Mouse (Mus musculus): Measurements from ENCODE around the gene Fars2. TPM values are rescaled to one million over a fixed set of nuclear protein-coding genes. Genes with fewer than 3 reads are reported as not detected.

The Fars2 gene
- polyA plus RNA-seq, 1 experiment from 2014 or later, result 31.2 TPM

GRCm38 (mm10) chr13:36730341-36730761 is 613.1 kb downstream of the Fars2 start:
- 2% methylated on average over 14 of the region's 14 CpGs for WGBS
- Histone ChIP-seq H3K4me2 (replicated peaks) (peak overlapping the region; percentile 74), H3K27me3 (ENCODE audit: control insufficient read depth, insufficient read depth, low read length) (peaks cover 50% of the 10 kb centered on the region), H3K27ac (peak overlapping the region; percentile 96), H3K36me3 (replicated peaks; ENCODE audit: control insufficient read depth, insufficient read depth) (no peaks in the 10 kb centered on the region), H3K9ac (peak overlapping the region; percentile 72), H3K9me3 (ENCODE audit: control insufficient read depth, low read length) (no peaks in the 10 kb centered on the region), H3K4me3 (replicated peaks; ENCODE audit: low read length) (peak overlapping the region; percentile 46), H3K4me1 (replicated peaks; ENCODE audit: control insufficient read depth, insufficient read depth, low read length) (peaks cover under 1% of the 10 kb centered on the region; the same call in 1 of the 2 replicates)
- no peak for DNase-seq (ENCODE audit: low spot score)
- ATAC-seq (ENCODE audit: low FRiP score), result no peak

- Histone ChIP-seq H3K27me3 (ENCODE audit: control insufficient read depth, insufficient read depth, low read length) (peaks cover 53% of the 10 kb centered on the region), H3K9ac (peak overlapping the region; percentile 72), H3K27ac (peak overlapping the region; percentile 96), H3K36me3 (replicated peaks; ENCODE audit: control insufficient read depth, insufficient read depth) (no peaks in the 10 kb centered on the region), H3K4me1 (replicated peaks; ENCODE audit: control insufficient read depth, insufficient read depth, low read length) (peaks cover under 1% of the 10 kb centered on the region; the same call in 1 of the 2 replicates), H3K9me3 (ENCODE audit: control insufficient read depth, low read length) (no peaks in the 10 kb centered on the region), H3K4me3 (replicated peaks; ENCODE audit: low read length) (peak overlapping the region; percentile 46), H3K4me2 (replicated peaks) (peak overlapping the region; percentile 74)
- no peak for ATAC-seq (ENCODE audit: low FRiP score)
- 1% methylated on average over 34 of the region's 34 CpGs for WGBS
- peak; percentile 60 for DNase-seq (ENCODE audit: low spot score)
Observed at GRCm38 (mm10) chr13:36731016-36731930, 614.1 kb downstream of the Fars2 start.

- H3K27ac ChIP-seq, result peak overlapping the region; percentile 96
- WGBS, result 0% methylated on average over 23 of the region's 23 CpGs
- H3K36me3 ChIP-seq (replicated peaks; ENCODE audit: control insufficient read depth, insufficient read depth), result no peaks in the 10 kb centered on the region
- H3K27me3 ChIP-seq (ENCODE audit: control insufficient read depth, insufficient read depth, low read length), result peaks cover 51% of the 10 kb centered on the region
- peak overlapping the region; percentile 72 for H3K9ac ChIP-seq
- DNase-seq (ENCODE audit: low spot score) (peak; percentile 53), ATAC-seq (ENCODE audit: low FRiP score) (no peak)
- H3K4me3 ChIP-seq (replicated peaks; ENCODE audit: low read length), result peak overlapping the region; percentile 46
- H3K4me1 ChIP-seq (replicated peaks; ENCODE audit: control insufficient read depth, insufficient read depth, low read length), result 0 out of 2 replicates have a peak, but pooled peaks cover 7% of the 10 kb centered on the region
- H3K4me2 ChIP-seq (replicated peaks), result peak overlapping the region; percentile 74
- no peaks in the 10 kb centered on the region for H3K9me3 ChIP-seq (ENCODE audit: control insufficient read depth, low read length)
Observed at GRCm38 (mm10) chr13:36731931-36732461, 614.8 kb downstream of the Fars2 start.

- peak; percentile 57 for DNase-seq (ENCODE audit: low spot score)
- H3K27me3 ChIP-seq (ENCODE audit: control insufficient read depth, insufficient read depth, low read length), result peaks cover 53% of the 10 kb centered on the region
Observed at GRCm38 (mm10) chr13:36732891-36733490, 615.8 kb downstream of the Fars2 start.

GRCm38 (mm10) chr13:36733566-36733965 is 616.4 kb downstream of the Fars2 start:
- Histone ChIP-seq H3K4me2 (replicated peaks) (peak overlapping the region; percentile 74), H3K4me1 (replicated peaks; ENCODE audit: control insufficient read depth, insufficient read depth, low read length) (0 out of 2 replicates have a peak, but pooled peaks cover 7% of the 10 kb centered on the region), H3K27ac (peak overlapping the region; percentile 96), H3K9ac (peak overlapping the region; percentile 72), H3K4me3 (replicated peaks; ENCODE audit: low read length) (peak overlapping the region; percentile 46), H3K36me3 (replicated peaks; ENCODE audit: control insufficient read depth, insufficient read depth) (no peaks in the 10 kb centered on the region), H3K9me3 (ENCODE audit: control insufficient read depth, low read length) (no peaks in the 10 kb centered on the region), H3K27me3 (ENCODE audit: control insufficient read depth, insufficient read depth, low read length) (peaks cover 47% of the 10 kb centered on the region)
- WGBS, result under 1% methylated on average over 10 of the region's 10 CpGs
- ATAC-seq (ENCODE audit: low FRiP score), result no peak
- peak; percentile 55 for DNase-seq (ENCODE audit: low spot score)

More at GRCm38 (mm10) chr13:36732891-36733490, 615.8 kb downstream of the Fars2 start:
- no peak for ATAC-seq (ENCODE audit: low FRiP score)
- H3K4me2 ChIP-seq (replicated peaks), result peak overlapping the region; percentile 74
- H3K9ac ChIP-seq, result peak overlapping the region; percentile 72
- H3K36me3 ChIP-seq (replicated peaks; ENCODE audit: control insufficient read depth, insufficient read depth), result no peaks in the 10 kb centered on the region
- peak overlapping the region; percentile 96 for H3K27ac ChIP-seq
- 8% methylated on average over 6 of the region's 6 CpGs for WGBS
- H3K4me1 ChIP-seq (replicated peaks; ENCODE audit: control insufficient read depth, insufficient read depth, low read length), result 0 out of 2 replicates have a peak, but pooled peaks cover 7% of the 10 kb centered on the region
- no peaks in the 10 kb centered on the region for H3K9me3 ChIP-seq (ENCODE audit: control insufficient read depth, low read length)
- H3K4me3 ChIP-seq (replicated peaks; ENCODE audit: low read length), result peak overlapping the region; percentile 46

GRCm38 (mm10) chr13:36733989-36734690 is 616.9 kb downstream of the Fars2 start:
- Histone ChIP-seq H3K4me3 (replicated peaks; ENCODE audit: low read length) (peak overlapping the region; percentile 46), H3K27ac (peak overlapping the region; percentile 96), H3K4me2 (replicated peaks) (peak overlapping the region; percentile 74), H3K27me3 (ENCODE audit: control insufficient read depth, insufficient read depth, low read length) (peaks cover 42% of the 10 kb centered on the region), H3K36me3 (replicated peaks; ENCODE audit: control insufficient read depth, insufficient read depth) (no peaks in the 10 kb centered on the region), H3K9me3 (ENCODE audit: control insufficient read depth, low read length) (no peaks in the 10 kb centered on the region), H3K4me1 (replicated peaks; ENCODE audit: control insufficient read depth, insufficient read depth, low read length) (0 out of 2 replicates have a peak, but pooled peaks cover 7% of the 10 kb centered on the region), H3K9ac (peak overlapping the region; percentile 72)
- peak; percentile 25; the same call in 1 of the 2 replicates for ATAC-seq (ENCODE audit: low FRiP score)
- 0% methylated on average over 26 of the region's 26 CpGs for WGBS
- DNase-seq (ENCODE audit: low spot score), result peak; percentile 58

- H3K4me2 ChIP-seq (replicated peaks), result peak within 1 kb of the TSS; percentile 74
- H3K9ac ChIP-seq, result peak within 1 kb of the TSS; percentile 72
- DNase-seq (ENCODE audit: low spot score) (peak; percentile 40), ATAC-seq (ENCODE audit: low FRiP score) (peak; percentile 25; the same call in 1 of the 2 replicates)
- peaks cover 34% of the 10 kb centered on the region for H3K27me3 ChIP-seq (ENCODE audit: control insufficient read depth, insufficient read depth, low read length)
- no peaks in the 10 kb centered on the region for H3K36me3 ChIP-seq (replicated peaks; ENCODE audit: control insufficient read depth, insufficient read depth)
- peak within 1 kb of the TSS; percentile 46 for H3K4me3 ChIP-seq (replicated peaks; ENCODE audit: low read length)
- 0 out of 2 replicates have a peak, but pooled peaks cover 7% of the 10 kb centered on the region for H3K4me1 ChIP-seq (replicated peaks; ENCODE audit: control insufficient read depth, insufficient read depth, low read length)
- H3K9me3 ChIP-seq (ENCODE audit: control insufficient read depth, low read length), result no peaks in the 10 kb centered on the region
- H3K27ac ChIP-seq, result peak within 1 kb of the TSS; percentile 96
- under 1% methylated on average over 50 of the region's 50 CpGs for WGBS
Observed at GRCm38 (mm10) chr13:36734731-36735571, 617.7 kb downstream of the Fars2 start, which contains the start of gene Nrn1. Gene Nrn1 (minus strand): TSS chr13:36735131.

Measured in hindbrain, embryonic 14.5 days (tissue).